Mouse (Mus musculus): ENCODE results near the gene Asb1.

The Asb1 gene

GRCm38 (mm10) chr1:91545226-91545625, 4.9 kb downstream of the Asb1 start:
- no peak for DNase-seq (ENCODE audit: low spot score)

- no peak for DNase-seq (ENCODE audit: low spot score)
These were observed 7.2 kb downstream of the Asb1 start for GRCm38 (mm10) chr1:91547567-91547966.

- DNase-seq (ENCODE audit: low spot score) = no peak
These were observed 8.7 kb downstream of the Asb1 start for GRCm38 (mm10) chr1:91549073-91549472.

GRCm38 (mm10) chr1:91557099-91557498, 16.8 kb downstream of the Asb1 start:
- DNase-seq (ENCODE audit: low spot score) = no peak

- no peak for DNase-seq (ENCODE audit: low spot score)
These were observed 20.9 kb downstream of the Asb1 start for GRCm38 (mm10) chr1:91561226-91561625.

- DNase-seq (ENCODE audit: low spot score) = no peak
These were observed 22.7 kb downstream of the Asb1 start for GRCm38 (mm10) chr1:91562977-91563590.

GRCm38 (mm10) chr1:91564004-91564403, 23.7 kb downstream of the Asb1 start:
- DNase-seq (ENCODE audit: low spot score) = peak; percentile 17

GRCm38 (mm10) chr1:91564598-91564997, 24.3 kb downstream of the Asb1 start:
- DNase-seq (ENCODE audit: low spot score) = no peak

- no peak for DNase-seq (ENCODE audit: low spot score)
These were observed 26.9 kb downstream of the Asb1 start for GRCm38 (mm10) chr1:91567269-91567668.

GRCm38 (mm10) chr1:91572458-91572857, 32.1 kb downstream of the Asb1 start:
- no peak for DNase-seq (ENCODE audit: low spot score)

- DNase-seq (ENCODE audit: low spot score) = peak; percentile 67
These were observed 33.9 kb downstream of the Asb1 start for GRCm38 (mm10) chr1:91574208-91574607.

- no peak for DNase-seq (ENCODE audit: low spot score)
These were observed 37.7 kb downstream of the Asb1 start for GRCm38 (mm10) chr1:91577883-91578517.

- no peak for DNase-seq (ENCODE audit: low spot score)
These were observed 40.2 kb downstream of the Asb1 start for GRCm38 (mm10) chr1:91580503-91580902.

- no peak for DNase-seq (ENCODE audit: low spot score)
These were observed 40.9 kb downstream of the Asb1 start for GRCm38 (mm10) chr1:91581206-91581605.

- no peak for DNase-seq (ENCODE audit: low spot score)
These were observed 44.9 kb downstream of the Asb1 start for GRCm38 (mm10) chr1:91584969-91585835.

- no peak for DNase-seq (ENCODE audit: low spot score)
These were observed 49.4 kb downstream of the Asb1 start for GRCm38 (mm10) chr1:91589738-91590137.

GRCm38 (mm10) chr1:91595521-91596020, 55.2 kb downstream of the Asb1 start:
- no peak for DNase-seq (ENCODE audit: low spot score)

GRCm38 (mm10) chr1:91597611-91598010, 57.3 kb downstream of the Asb1 start:
- no peak for DNase-seq (ENCODE audit: low spot score)

- peak; percentile 82 for DNase-seq (ENCODE audit: low spot score)
These were observed 60.5 kb downstream of the Asb1 start for GRCm38 (mm10) chr1:91600671-91601361.

- DNase-seq (ENCODE audit: low spot score) = no peak
These were observed 61.2 kb downstream of the Asb1 start for GRCm38 (mm10) chr1:91601362-91602096.

- DNase-seq (ENCODE audit: low spot score) = no peak
These were observed 65.3 kb downstream of the Asb1 start for GRCm38 (mm10) chr1:91605632-91606031.
